Mouse (Mus musculus) testis, adult 2 months (tissue): ENCODE measurements around the gene Ell.

ENCODE experiments used
- CTCF ChIP-seq: fragments of 200-500 bp; IDR thresholded peaks from 2 replicates; pipeline ENCODE4 v1.5.1; 2012; ENCODE audit warnings: low read depth, mild to moderate bottlenecking, inconsistent platforms, low read length, moderate library complexity; ENCODE audit not compliant: control insufficient read depth, insufficient read depth, insufficient replicate concordance
- POLR2A ChIP-seq: fragments of 200-500 bp; IDR thresholded peaks from 2 replicates; pipeline ENCODE4 v1.6.1; 2012; ENCODE audit warnings: low read depth, mild to moderate bottlenecking, inconsistent platforms, low read length, moderate library complexity; ENCODE audit not compliant: control insufficient read depth

- TF ChIP-seq CTCF: no peak
- TF ChIP-seq POLR2A: no peak
These were observed 45.5 kb downstream of the Ell start for GRCm38 (mm10) chr8:70584606-70585257.
